Mouse (Mus musculus) kidney, adult 2 months (tissue): ENCODE measurements around the gene Tmem176a. TPM values are rescaled to one million over a fixed set of nuclear protein-coding genes. Genes with fewer than 3 reads are reported as not detected.

Experiments
- DNase-seq: peaks from one replicate; pipeline ENCODE4 v3.0.0; 2021
- H3K27ac ChIP-seq: fragments of 200-500 bp; 2 replicates; pipeline ENCODE4 v1.5.1; 2012; ENCODE audit warnings: low read depth, low read length, control low read depth, inconsistent platforms; ENCODE audit not compliant: insufficient read depth
- H3K27me3 ChIP-seq: fragments of 200-500 bp; replicated peaks from 2 replicates; pipeline ENCODE4 v1.6.1; 2012; ENCODE audit warnings: mild to moderate bottlenecking, moderate library complexity, low read length, inconsistent platforms; ENCODE audit not compliant: control insufficient read depth, insufficient read depth
- H3K36me3 ChIP-seq: fragments of 200-500 bp; 2 replicates; pipeline ENCODE4 v1.6.1; 2012; ENCODE audit warnings: mild to moderate bottlenecking, moderate library complexity, low read length, inconsistent platforms; ENCODE audit not compliant: control insufficient read depth, insufficient read depth
- H3K4me1 ChIP-seq: fragments of 200-500 bp; 2 replicates; pipeline ENCODE4 v1.6.1; 2011; ENCODE audit warnings: low read length; ENCODE audit not compliant: control insufficient read depth, insufficient read depth
- H3K4me3 ChIP-seq: fragments of 200-500 bp; 2 replicates; pipeline ENCODE4 v1.5.1; 2011; ENCODE audit warnings: mild to moderate bottlenecking, low read depth, low read length, control low read depth; ENCODE audit not compliant: insufficient read depth
- CTCF ChIP-seq: fragments of 200-500 bp; conservative IDR thresholded peaks from 2 replicates; pipeline ENCODE4 v1.5.1; 2011; ENCODE audit warnings: low read depth, mild to moderate bottlenecking, control low read depth, low read length, moderate library complexity, mixed read lengths; ENCODE audit not compliant: insufficient read depth, insufficient read length
- POLR2A ChIP-seq: fragments of 200-500 bp; IDR thresholded peaks from one replicate; pipeline ENCODE4 v1.6.1; 2011; ENCODE audit warnings: low read depth, low read length, control low read depth
- WGBS: fragments of 180-500 bp; shearing (Covaris S2); methylation state at CpG from one replicate; pipeline ENCODE4 v1.1.7; 2018; 5-methylcytosine and 5-hydroxymethylcytosine counted together
- polyA plus RNA-seq: library from polyadenylated mRNA; depleted of rRNA; stranded (reverse); fragments of >200 nt; gene quantifications from 2 replicates; pipeline ENCODE4 v1.2.3, GENCODE M21; 2012; rRNA removed

Gene Tmem176a
- polyA plus RNA-seq, 1 experiment, result 544 TPM

GRCm38 (mm10) chr6:48894938-48895818, 54.5 kb downstream of the Tmem176a start:
- Histone ChIP-seq H3K27me3 (no peaks in the 10 kb centered on the region), H3K36me3 (peaks cover 9% of the 10 kb centered on the region; the same call in 1 of the 2 replicates), H3K4me3 (no peak overlapping the region), H3K27ac (peak overlapping the region; percentile 93), H3K4me1 (peaks cover 24% of the 10 kb centered on the region)
- TF ChIP-seq CTCF (no peak), POLR2A (no peak)
- peak; percentile 56 for DNase-seq
- WGBS, result 46% methylated on average over 8 of the region's 8 CpGs

GRCm38 (mm10) chr6:48895941-48896340, 55.2 kb downstream of the Tmem176a start:
- H3K27me3 ChIP-seq, result no peaks in the 10 kb centered on the region
- peak overlapping the region; percentile 100 for H3K27ac ChIP-seq
- H3K4me3 ChIP-seq, result 0 out of 2 replicates have a peak overlapping the region, but pooled peaks have one; percentile 6
- peaks cover 24% of the 10 kb centered on the region for H3K4me1 ChIP-seq
- TF ChIP-seq CTCF, result no peak
- TF ChIP-seq POLR2A, result no peak
- 34% methylated on average over 5 of the region's 5 CpGs for WGBS
- DNase-seq, result peak; percentile 88
- peaks cover 9% of the 10 kb centered on the region; the same call in 1 of the 2 replicates for H3K36me3 ChIP-seq

Other genes starting within 250 kb of the Tmem176a start
- 49.2 and 73.1 TPM in 2 replicates for gene Repin1, start 247.0 kb upstream of the Tmem176a start, polyA plus RNA-seq
- 0.42 and 0.49 TPM in 2 replicates for gene Gm44965, start 247.0 kb upstream of the Tmem176a start, polyA plus RNA-seq
- gene Zfp775, start 238.9 kb upstream of the Tmem176a start, polyA plus RNA-seq, result 4.3 and 6.1 TPM in 2 replicates
- gene AI854703, start 214.2 kb upstream of the Tmem176a start, polyA plus RNA-seq, result 30.9 and 37.4 TPM in 2 replicates
- 6.1 and 9.1 TPM in 2 replicates for gene Gimap8, start 193.7 kb upstream of the Tmem176a start, polyA plus RNA-seq
- gene Gimap9, start 164.8 kb upstream of the Tmem176a start, polyA plus RNA-seq, result 6.8 and 10.1 TPM in 2 replicates
- gene Gimap4, start 156.4 kb upstream of the Tmem176a start, polyA plus RNA-seq, result 27.5 and 44.3 TPM in 2 replicates
- 14.2 and 24.0 TPM in 2 replicates for gene Gimap6, start 132.7 kb upstream of the Tmem176a start, polyA plus RNA-seq
- gene Gm28053, start 122.3 kb upstream of the Tmem176a start, polyA plus RNA-seq, result not detected in 2 replicates
- 0.20 and 0.97 TPM in 2 replicates for gene Gimap7, start 122.3 kb upstream of the Tmem176a start, polyA plus RNA-seq
- gene Gimap1, start 101.9 kb upstream of the Tmem176a start, polyA plus RNA-seq, result 8.3 and 10.0 TPM in 2 replicates
- 16.2 and 19.6 TPM in 2 replicates for gene Gimap5, start 94.7 kb upstream of the Tmem176a start, polyA plus RNA-seq
- 3.1 and 10.6 TPM in 2 replicates for gene Gimap3, start 70.1 kb upstream of the Tmem176a start, polyA plus RNA-seq
- gene Tmem176b, start 577 bp downstream of the Tmem176a start, polyA plus RNA-seq, result 1,386 and 1,411 TPM in 2 replicates
- 7.3 and 7.7 TPM in 2 replicates for gene Aoc1, start 32.0 kb downstream of the Tmem176a start, polyA plus RNA-seq
- gene 1600015I10Rik, start 89.0 kb downstream of the Tmem176a start, polyA plus RNA-seq, result not detected in 2 replicates
- not detected in 2 replicates for gene Doxl2, start 134.0 kb downstream of the Tmem176a start, polyA plus RNA-seq
- 0.05 TPM in 1 of 2 replicates, not detected in the other for gene Svs1, start 145.9 kb downstream of the Tmem176a start, polyA plus RNA-seq
- gene Gpnmb, start 195.6 kb downstream of the Tmem176a start, polyA plus RNA-seq, result 1.2 and 1.7 TPM in 2 replicates
- 22.7 and 27.0 TPM in 2 replicates for gene Malsu1, start 232.9 kb downstream of the Tmem176a start, polyA plus RNA-seq